Mouse (Mus musculus) limb, embryonic 14.5 days (tissue): Measurements from ENCODE around the gene Hcn3. TPM values are rescaled to one million over a fixed set of nuclear protein-coding genes. Genes with fewer than 3 reads are reported as not detected.
A peak's percentile ranks its signal among the peaks of the same experiment; 100 is the strongest.

ENCODE experiments used
- ATAC-seq: fragments of 200-750 bp; cut with Nextera tagmentation; 2 replicates; pipeline ENCODE4 v1.8.0; 2017; ENCODE audit warnings: low read depth, moderate number of reproducible peaks, moderate TSS enrichment; ENCODE audit not compliant: low FRiP score
- DNase-seq: peaks from one replicate; pipeline ENCODE4 v3.0.0-alpha.2; 2015; ENCODE audit warnings: low spot score
- H3K27ac ChIP-seq: fragments of 300-500 bp; sonication (generic); replicated peaks from 2 replicates; pipeline ENCODE4 v1.5.1; 2014; ENCODE audit warnings: low read depth, mild to moderate bottlenecking, low read length, moderate library complexity, mixed read lengths
- H3K27me3 ChIP-seq: fragments of 300-500 bp; sonication (generic); 2 replicates; pipeline ENCODE4 v1.6.1; 2014; ENCODE audit warnings: low read length, mixed read lengths; ENCODE audit not compliant: control insufficient read depth, insufficient read depth
- H3K36me3 ChIP-seq: fragments of 300-500 bp; sonication (generic); 2 replicates; pipeline ENCODE4 v1.6.1; 2014; ENCODE audit warnings: mild to moderate bottlenecking, low read length, moderate library complexity, mixed read lengths; ENCODE audit not compliant: control insufficient read depth, insufficient read depth
- H3K4me1 ChIP-seq: fragments of 300-500 bp; sonication (generic); 2 replicates; pipeline ENCODE4 v1.6.1; 2014; ENCODE audit warnings: antibody characterized with exemption, low read length, mixed read lengths; ENCODE audit not compliant: control insufficient read depth, insufficient read depth
- H3K4me2 ChIP-seq: fragments of 300-500 bp; sonication (generic); replicated peaks from 2 replicates; pipeline ENCODE4 v1.6.1; 2014; ENCODE audit warnings: low read depth, mild to moderate bottlenecking, low read length, moderate library complexity; ENCODE audit not compliant: severe bottlenecking
- H3K4me3 ChIP-seq: fragments of 300-500 bp; sonication (generic); replicated peaks from 2 replicates; pipeline ENCODE4 v1.5.1; 2014; ENCODE audit warnings: low read length
- H3K9ac ChIP-seq: fragments of 300-500 bp; sonication (generic); 2 replicates; pipeline ENCODE4 v1.6.1; 2014; ENCODE audit warnings: mild to moderate bottlenecking, low read depth, low read length, moderate library complexity; ENCODE audit not compliant: severe bottlenecking
- H3K9me3 ChIP-seq: fragments of 300-500 bp; sonication (generic); 2 replicates; pipeline ENCODE4 v1.6.1; 2016; ENCODE audit warnings: low read length; ENCODE audit not compliant: control insufficient read depth
- POLR2A ChIP-seq: fragments of 200-500 bp; IDR thresholded peaks from 2 replicates; pipeline ENCODE4 v1.8.0; 2012; ENCODE audit warnings: inconsistent platforms, mild to moderate bottlenecking, moderate library complexity, borderline replicate concordance; ENCODE audit not compliant: insufficient read depth, insufficient read length; ENCODE audit errors: extremely low read depth
- WGBS: fragments of 180-500 bp; shearing (Covaris S2); extraction: QIAGEN DNeasy Blood & Tissue Kit; methylation state at CpG from one replicate; pipeline ENCODE4 v1.1.7; 2014; 5-methylcytosine and 5-hydroxymethylcytosine counted together
- polyA plus RNA-seq, 2 experiments: library from polyadenylated mRNA; depleted of rRNA in 1 of 2; stranded (reverse) in 1 of 2; unstranded in 1 of 2; fragments of >200 nt; fragmentation: Nextera tagmentation in 1 of 2; extraction: Ambion mirVana in 1 of 2; gene quantifications; 2 replicates each; pipeline versions ENCODE4 v1.2.1 to v1.2.3; 2012 to 2014

Gene Hcn3
- polyA plus RNA-seq, 2 experiments: 1.5 to 4.6 TPM

- no peak overlapping the region for H3K4me3 ChIP-seq
- ATAC-seq: no peak
- H3K27ac ChIP-seq: no peak overlapping the region
- H3K9me3 ChIP-seq: no peaks in the 10 kb centered on the region
- H3K9ac ChIP-seq: no peak overlapping the region
- TF ChIP-seq POLR2A: no peak
- peaks cover 8% of the 10 kb centered on the region for H3K4me1 ChIP-seq
- H3K36me3 ChIP-seq: peaks cover 22% of the 10 kb centered on the region
- 76% methylated on average over 4 of the region's 4 CpGs for WGBS
- no peak overlapping the region for H3K4me2 ChIP-seq
- H3K27me3 ChIP-seq: no peaks in the 10 kb centered on the region
- DNase-seq: no peak
Measured at GRCm38 (mm10) chr3:89103291-89103595, 56.8 kb downstream of the Hcn3 start.

GRCm38 (mm10) chr3:89102495-89103290 is 57.3 kb downstream of the Hcn3 start:
- no peak for DNase-seq
- Histone ChIP-seq H3K27me3 (no peaks in the 10 kb centered on the region), H3K27ac (no peak overlapping the region), H3K36me3 (peaks cover 28% of the 10 kb centered on the region), H3K9me3 (no peaks in the 10 kb centered on the region), H3K4me2 (peak overlapping the region; percentile 78), H3K4me3 (peak overlapping the region; percentile 68), H3K4me1 (peaks cover 8% of the 10 kb centered on the region), H3K9ac (no peak overlapping the region)
- TF ChIP-seq POLR2A: no peak
- 54% methylated on average over 12 of the region's 12 CpGs for WGBS
- ATAC-seq: no peak

- TF ChIP-seq POLR2A: no peak
- Histone ChIP-seq H3K4me2 (peak within 1 kb of the TSS; percentile 78), H3K9ac (peak within 1 kb of the TSS; percentile 54), H3K27ac (peak within 1 kb of the TSS; percentile 53; the same call in 1 of the 2 replicates), H3K9me3 (no peaks in the 10 kb centered on the region), H3K4me1 (peaks cover 8% of the 10 kb centered on the region), H3K27me3 (no peaks in the 10 kb centered on the region), H3K36me3 (peaks cover 35% of the 10 kb centered on the region), H3K4me3 (peak within 1 kb of the TSS; percentile 68)
- peak; percentile 99 for DNase-seq
- ATAC-seq: peak; percentile 99
- whole genome bisulfite sequencing: under 1% methylated on average over 26 of the region's 26 CpGs
Measured at GRCm38 (mm10) chr3:89101812-89102494, 58.0 kb downstream of the Hcn3 start, which contains the start of gene Fdps. Gene Fdps, minus strand, starts transcription at chr3:89101959.

- ATAC-seq (peak; percentile 13), DNase-seq (no peak)
- peaks cover 40% of the 10 kb centered on the region for H3K36me3 ChIP-seq
- no peaks in the 10 kb centered on the region for H3K27me3 ChIP-seq
- peaks cover 8% of the 10 kb centered on the region for H3K4me1 ChIP-seq
- H3K27ac ChIP-seq: peak overlapping the region; percentile 53; the same call in 1 of the 2 replicates
- peak overlapping the region; percentile 54 for H3K9ac ChIP-seq
- 1% methylated on average over 19 of the region's 19 CpGs for WGBS
- peak overlapping the region; percentile 68 for H3K4me3 ChIP-seq
- TF ChIP-seq POLR2A: no peak
- no peaks in the 10 kb centered on the region for H3K9me3 ChIP-seq
- peak overlapping the region; percentile 78 for H3K4me2 ChIP-seq
Measured at GRCm38 (mm10) chr3:89101459-89101811, 58.6 kb downstream of the Hcn3 start.

GRCm38 (mm10) chr3:89100811-89101210 is 59.2 kb downstream of the Hcn3 start, which contains the start of gene Gm43738:
Gene Gm43738, minus strand, starts transcription at chr3:89101099.
- Histone ChIP-seq H3K9me3 (no peaks in the 10 kb centered on the region), H3K4me2 (peak within 1 kb of the TSS; percentile 78), H3K9ac (peak within 1 kb of the TSS; percentile 54), H3K4me3 (peak within 1 kb of the TSS; percentile 68), H3K36me3 (peaks cover 47% of the 10 kb centered on the region), H3K4me1 (peaks cover 8% of the 10 kb centered on the region), H3K27me3 (no peaks in the 10 kb centered on the region), H3K27ac (peak within 1 kb of the TSS; percentile 53; the same call in 1 of the 2 replicates)
- DNase-seq (no peak), ATAC-seq (no peak)
- TF ChIP-seq POLR2A: no peak
- 46% methylated on average over 7 of the region's 7 CpGs for WGBS

Other genes with a start within 250 kb of the Hcn3 start
- gene Msto1, start 246.2 kb downstream of the Hcn3 start, polyA plus RNA-seq (2012; rRNA removed): 49.9 and 57.8 TPM in 2 replicates
- gene Msto1, start 246.2 kb downstream of the Hcn3 start, polyA plus RNA-seq (2014; fragmentation: Nextera tagmentation; extraction: Ambion mirVana): 43.0 and 47.0 TPM in 2 replicates
- gene Ash1l, start 209.6 kb downstream of the Hcn3 start, polyA plus RNA-seq (2012; rRNA removed): 19.6 and 21.1 TPM in 2 replicates
- gene Ash1l, start 209.6 kb downstream of the Hcn3 start, polyA plus RNA-seq (2014; fragmentation: Nextera tagmentation; extraction: Ambion mirVana): 21.5 and 25.0 TPM in 2 replicates
- gene Dap3, start 209.0 kb downstream of the Hcn3 start, polyA plus RNA-seq (2012; rRNA removed): 75.3 and 113 TPM in 2 replicates
- gene Dap3, start 209.0 kb downstream of the Hcn3 start, polyA plus RNA-seq (2014; fragmentation: Nextera tagmentation; extraction: Ambion mirVana): 138 and 140 TPM in 2 replicates
- 56.6 and 64.2 TPM in 2 replicates for gene Rusc1, start 66.9 kb downstream of the Hcn3 start, polyA plus RNA-seq (2012; rRNA removed)
- 24.8 and 27.5 TPM in 2 replicates for gene Rusc1, start 66.9 kb downstream of the Hcn3 start, polyA plus RNA-seq (2014; fragmentation: Nextera tagmentation; extraction: Ambion mirVana)
- gene Gm43738, start 59.1 kb downstream of the Hcn3 start, polyA plus RNA-seq (2012; rRNA removed): 0.03 TPM in 1 of 2 replicates, not detected in the other
- not detected in 2 replicates for gene Gm43738, start 59.1 kb downstream of the Hcn3 start, polyA plus RNA-seq (2014; fragmentation: Nextera tagmentation; extraction: Ambion mirVana)
- gene Fdps, start 58.2 kb downstream of the Hcn3 start, polyA plus RNA-seq (2012; rRNA removed): 118 and 119 TPM in 2 replicates
- gene Fdps, start 58.2 kb downstream of the Hcn3 start, polyA plus RNA-seq (2014; fragmentation: Nextera tagmentation; extraction: Ambion mirVana): 172 and 215 TPM in 2 replicates
- gene Pklr, start 24.1 kb downstream of the Hcn3 start, polyA plus RNA-seq (2012; rRNA removed): 0.27 and 0.50 TPM in 2 replicates
- 0.14 and 0.23 TPM in 2 replicates for gene Pklr, start 24.1 kb downstream of the Hcn3 start, polyA plus RNA-seq (2014; fragmentation: Nextera tagmentation; extraction: Ambion mirVana)
- gene Clk2, start 4.6 kb upstream of the Hcn3 start, polyA plus RNA-seq (2012; rRNA removed): 152 and 155 TPM in 2 replicates
- 26.5 and 34.2 TPM in 2 replicates for gene Clk2, start 4.6 kb upstream of the Hcn3 start, polyA plus RNA-seq (2014; fragmentation: Nextera tagmentation; extraction: Ambion mirVana)
- 114 and 156 TPM in 2 replicates for gene Scamp3, start 17.3 kb upstream of the Hcn3 start, polyA plus RNA-seq (2012; rRNA removed)
- gene Scamp3, start 17.3 kb upstream of the Hcn3 start, polyA plus RNA-seq (2014; fragmentation: Nextera tagmentation; extraction: Ambion mirVana): 93.9 and 96.0 TPM in 2 replicates
- 95.5 and 124 TPM in 2 replicates for gene Fam189b, start 22.9 kb upstream of the Hcn3 start, polyA plus RNA-seq (2012; rRNA removed)
- gene Fam189b, start 22.9 kb upstream of the Hcn3 start, polyA plus RNA-seq (2014; fragmentation: Nextera tagmentation; extraction: Ambion mirVana): 34.5 and 34.8 TPM in 2 replicates
- gene Gba, start 42.7 kb upstream of the Hcn3 start, polyA plus RNA-seq (2012; rRNA removed): 51.2 and 68.0 TPM in 2 replicates
- gene Gba, start 42.7 kb upstream of the Hcn3 start, polyA plus RNA-seq (2014; fragmentation: Nextera tagmentation; extraction: Ambion mirVana): 48.1 and 53.3 TPM in 2 replicates
- 229 and 244 TPM in 2 replicates for gene Thbs3, start 55.0 kb upstream of the Hcn3 start, polyA plus RNA-seq (2012; rRNA removed)
- 78.9 and 83.0 TPM in 2 replicates for gene Thbs3, start 55.0 kb upstream of the Hcn3 start, polyA plus RNA-seq (2014; fragmentation: Nextera tagmentation; extraction: Ambion mirVana)
- 196 and 211 TPM in 2 replicates for gene Mtx1, start 66.9 kb upstream of the Hcn3 start, polyA plus RNA-seq (2012; rRNA removed)
- gene Mtx1, start 66.9 kb upstream of the Hcn3 start, polyA plus RNA-seq (2014; fragmentation: Nextera tagmentation; extraction: Ambion mirVana): 159 and 163 TPM in 2 replicates
- 5.6 and 7.0 TPM in 2 replicates for gene Muc1, start 68.9 kb upstream of the Hcn3 start, polyA plus RNA-seq (2012; rRNA removed)
- gene Muc1, start 68.9 kb upstream of the Hcn3 start, polyA plus RNA-seq (2014; fragmentation: Nextera tagmentation; extraction: Ambion mirVana): 0.55 and 1.1 TPM in 2 replicates
- 121 and 153 TPM in 2 replicates for gene Krtcap2, start 85.8 kb upstream of the Hcn3 start, polyA plus RNA-seq (2012; rRNA removed)
- gene Krtcap2, start 85.8 kb upstream of the Hcn3 start, polyA plus RNA-seq (2014; fragmentation: Nextera tagmentation; extraction: Ambion mirVana): 352 and 353 TPM in 2 replicates
- gene Trim46, start 86.1 kb upstream of the Hcn3 start, polyA plus RNA-seq (2012; rRNA removed): 19.0 and 25.4 TPM in 2 replicates
- gene Trim46, start 86.1 kb upstream of the Hcn3 start, polyA plus RNA-seq (2014; fragmentation: Nextera tagmentation; extraction: Ambion mirVana): 3.9 and 4.7 TPM in 2 replicates
- gene Dpm3, start 99.2 kb upstream of the Hcn3 start, polyA plus RNA-seq (2012; rRNA removed): 313 and 432 TPM in 2 replicates
- gene Dpm3, start 99.2 kb upstream of the Hcn3 start, polyA plus RNA-seq (2014; fragmentation: Nextera tagmentation; extraction: Ambion mirVana): 165 and 173 TPM in 2 replicates
- 150 and 198 TPM in 2 replicates for gene Slc50a1, start 110.4 kb upstream of the Hcn3 start, polyA plus RNA-seq (2012; rRNA removed)
- gene Slc50a1, start 110.4 kb upstream of the Hcn3 start, polyA plus RNA-seq (2014; fragmentation: Nextera tagmentation; extraction: Ambion mirVana): 90.8 and 95.6 TPM in 2 replicates
- gene Efna1, start 120.9 kb upstream of the Hcn3 start, polyA plus RNA-seq (2012; rRNA removed): 51.7 and 52.2 TPM in 2 replicates
- gene Efna1, start 120.9 kb upstream of the Hcn3 start, polyA plus RNA-seq (2014; fragmentation: Nextera tagmentation; extraction: Ambion mirVana): 42.2 and 48.1 TPM in 2 replicates
- gene Efna3, start 162.8 kb upstream of the Hcn3 start, polyA plus RNA-seq (2012; rRNA removed): 38.1 and 48.5 TPM in 2 replicates
- gene Efna3, start 162.8 kb upstream of the Hcn3 start, polyA plus RNA-seq (2014; fragmentation: Nextera tagmentation; extraction: Ambion mirVana): 32.1 and 34.4 TPM in 2 replicates
- 56.5 and 67.1 TPM in 2 replicates for gene Efna4, start 177.8 kb upstream of the Hcn3 start, polyA plus RNA-seq (2012; rRNA removed)
- 32.0 and 34.2 TPM in 2 replicates for gene Efna4, start 177.8 kb upstream of the Hcn3 start, polyA plus RNA-seq (2014; fragmentation: Nextera tagmentation; extraction: Ambion mirVana)
- 80.4 and 97.6 TPM in 2 replicates for gene Adam15, start 189.8 kb upstream of the Hcn3 start, polyA plus RNA-seq (2012; rRNA removed)
- 45.9 and 48.2 TPM in 2 replicates for gene Adam15, start 189.8 kb upstream of the Hcn3 start, polyA plus RNA-seq (2014; fragmentation: Nextera tagmentation; extraction: Ambion mirVana)
- gene Dcst2, start 201.8 kb upstream of the Hcn3 start, polyA plus RNA-seq (2012; rRNA removed): 0.63 and 1.1 TPM in 2 replicates
- 0.14 and 0.26 TPM in 2 replicates for gene Dcst2, start 201.8 kb upstream of the Hcn3 start, polyA plus RNA-seq (2014; fragmentation: Nextera tagmentation; extraction: Ambion mirVana)
- gene Dcst1, start 205.1 kb upstream of the Hcn3 start, polyA plus RNA-seq (2012; rRNA removed): 0.11 and 0.17 TPM in 2 replicates
- 0.17 and 0.18 TPM in 2 replicates for gene Dcst1, start 205.1 kb upstream of the Hcn3 start, polyA plus RNA-seq (2014; fragmentation: Nextera tagmentation; extraction: Ambion mirVana)
- 13.4 and 14.7 TPM in 2 replicates for gene Zbtb7b, start 234.6 kb upstream of the Hcn3 start, polyA plus RNA-seq (2012; rRNA removed)
- 2.7 and 3.4 TPM in 2 replicates for gene Zbtb7b, start 234.6 kb upstream of the Hcn3 start, polyA plus RNA-seq (2014; fragmentation: Nextera tagmentation; extraction: Ambion mirVana)
- 2.4 and 2.8 TPM in 2 replicates for gene Lenep, start 242.6 kb upstream of the Hcn3 start, polyA plus RNA-seq (2012; rRNA removed)
- gene Lenep, start 242.6 kb upstream of the Hcn3 start, polyA plus RNA-seq (2014; fragmentation: Nextera tagmentation; extraction: Ambion mirVana): not detected in 2 replicates